Mouse (Mus musculus): ENCODE results near the gene BC030870. TPM values are rescaled to one million over a fixed set of nuclear protein-coding genes. Genes with fewer than 3 reads are reported as not detected.
"Not testable (repeated sequence)": the region's sequence is repeated elsewhere in the genome, so short reads cannot be mapped to it uniquely, and the experiment has no call there.

Gene BC030870
- not detected in 2 replicates for polyA plus RNA-seq (2014; fragmentation: Nextera tagmentation; extraction: Ambion mirVana)

DNA sequence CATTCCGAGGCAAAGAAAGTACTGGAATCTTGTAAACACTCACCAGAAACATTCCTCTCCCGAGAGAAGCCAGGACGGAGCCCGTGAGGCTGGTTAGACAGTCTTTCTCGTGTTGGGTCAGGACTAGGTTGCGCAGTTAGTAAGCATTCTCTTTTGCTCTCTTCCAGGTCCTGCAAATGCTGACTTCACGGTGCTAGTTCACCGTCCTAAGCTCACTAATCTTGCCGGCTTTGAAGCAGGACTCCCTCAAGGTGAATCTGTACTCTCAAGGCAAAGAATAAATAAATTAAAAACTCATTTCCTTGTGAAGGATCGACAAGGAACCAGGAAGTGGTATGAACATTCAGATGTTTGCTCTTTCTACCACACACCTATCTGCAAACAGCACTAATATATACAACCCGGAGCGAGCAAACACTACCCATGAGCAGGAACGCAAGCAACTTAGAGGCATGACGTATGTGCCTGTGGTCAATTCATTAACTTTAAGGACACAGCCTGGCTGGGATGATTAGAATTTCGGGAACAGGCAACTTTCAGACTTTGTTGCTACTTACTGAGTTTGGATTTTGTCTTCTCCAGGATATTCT, at the start of gene BC030870:
TSS of gene BC030870 (minus strand) at position 365 of the 590 bp plus-strand sequence.
- no peak for DNase-seq (ENCODE audit: low spot score)
- Histone ChIP-seq H3K27me3 (replicated peaks; ENCODE audit: control insufficient read depth, insufficient read depth, low read length) (no peaks in the 10 kb centered on the region), H3K4me2 (no peak within 1 kb of the TSS), H3K9ac (ENCODE audit: low read depth, low read length) (no peak within 1 kb of the TSS), H3K36me3 (ENCODE audit: control insufficient read depth, insufficient read depth, low read length) (no peaks in the 10 kb centered on the region), H3K9me3 (ENCODE audit: control insufficient read depth, low read length) (no peaks in the 10 kb centered on the region), H3K4me3 (ENCODE audit: low read depth, low read length) (no peak within 1 kb of the TSS), H3K27ac (ENCODE audit: low read depth, low read length) (no peak within 1 kb of the TSS), H3K4me1 (replicated peaks; ENCODE audit: control insufficient read depth, insufficient read depth, low read length) (no peaks in the 10 kb centered on the region)
- 71% methylated on average over 15 of the region's 15 CpGs for WGBS
- ATAC-seq (replicated peaks; ENCODE audit: low FRiP score) = no peak

DNA sequence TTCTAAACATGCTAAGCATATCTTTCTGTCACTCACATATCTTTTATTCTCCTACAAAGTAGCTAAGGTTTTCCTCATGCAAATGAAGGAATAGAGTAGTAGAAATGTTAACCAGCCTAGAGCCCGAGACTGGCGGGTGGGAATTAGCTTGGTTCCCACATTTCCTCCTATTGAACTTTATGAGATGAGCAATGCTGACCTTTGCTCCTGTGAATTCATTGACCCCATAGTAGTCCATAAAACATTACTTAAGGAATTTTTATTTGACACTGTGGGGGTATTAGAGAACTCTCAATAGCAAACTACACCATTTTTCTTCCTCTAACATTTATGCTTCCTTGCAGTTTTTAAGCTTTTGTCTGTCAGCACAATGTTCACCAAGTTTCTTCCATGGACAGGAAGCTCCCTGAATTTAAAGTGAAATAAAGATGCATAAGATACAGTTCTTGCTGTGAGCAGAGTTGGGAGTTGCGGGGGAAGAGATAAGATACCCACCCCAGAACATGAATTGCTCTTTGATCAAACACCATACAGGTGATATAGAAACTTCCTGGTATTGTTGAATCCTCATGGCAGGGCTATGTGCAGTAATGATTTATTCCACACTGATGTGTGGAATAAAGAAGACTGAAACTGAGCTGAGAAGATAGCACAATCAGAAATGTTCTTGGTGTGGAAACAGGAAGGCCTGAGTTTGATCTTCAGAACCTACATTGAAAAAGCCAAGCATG, 45.5 kb upstream of the BC030870 start:
- WGBS = 74% methylated on average over 3 of the region's 3 CpGs
- no peak overlapping the region for H3K27ac ChIP-seq (ENCODE audit: low read depth, low read length)
- ATAC-seq (replicated peaks; ENCODE audit: low FRiP score) (no peak), DNase-seq (ENCODE audit: low spot score) (no peak)
- no peaks in the 10 kb centered on the region for H3K4me1 ChIP-seq (replicated peaks; ENCODE audit: control insufficient read depth, insufficient read depth, low read length)
- no peak overlapping the region for H3K4me3 ChIP-seq (ENCODE audit: low read depth, low read length)
- no peaks in the 10 kb centered on the region for H3K36me3 ChIP-seq (ENCODE audit: control insufficient read depth, insufficient read depth, low read length)
- H3K4me2 ChIP-seq = no peak overlapping the region
- no peaks in the 10 kb centered on the region for H3K27me3 ChIP-seq (replicated peaks; ENCODE audit: control insufficient read depth, insufficient read depth, low read length)
- no peaks in the 10 kb centered on the region for H3K9me3 ChIP-seq (ENCODE audit: control insufficient read depth, low read length)
- no peak overlapping the region for H3K9ac ChIP-seq (ENCODE audit: low read depth, low read length)

DNA sequence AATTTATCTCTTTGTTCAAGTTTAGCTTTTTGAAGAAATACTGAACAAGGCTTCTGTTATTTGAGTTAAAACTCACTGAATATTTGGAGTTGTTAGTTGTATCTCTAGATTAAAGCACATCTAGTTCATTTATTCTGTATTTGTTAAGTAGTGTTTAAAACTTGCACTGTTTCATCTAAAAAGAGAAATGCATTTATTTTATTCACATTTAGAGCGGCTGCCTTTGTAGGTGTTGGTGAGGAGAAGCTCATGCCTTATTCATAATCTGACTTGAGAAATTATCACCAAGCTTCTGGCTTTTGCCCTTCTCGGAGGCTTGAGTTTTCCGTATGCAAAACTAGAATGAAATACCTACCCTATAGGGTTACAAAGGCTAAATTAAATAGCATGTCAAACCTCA, 39.8 kb upstream of the BC030870 start:
- H3K4me3 ChIP-seq (ENCODE audit: low read depth, low read length) = no peak overlapping the region
- WGBS = 84% methylated on average over 3 of the region's 3 CpGs
- H3K4me2 ChIP-seq = no peak overlapping the region
- H3K4me1 ChIP-seq (replicated peaks; ENCODE audit: control insufficient read depth, insufficient read depth, low read length) = no peaks in the 10 kb centered on the region
- no peaks in the 10 kb centered on the region for H3K9me3 ChIP-seq (ENCODE audit: control insufficient read depth, low read length)
- H3K36me3 ChIP-seq (ENCODE audit: control insufficient read depth, insufficient read depth, low read length) = no peaks in the 10 kb centered on the region
- H3K27ac ChIP-seq (ENCODE audit: low read depth, low read length) = no peak overlapping the region
- H3K9ac ChIP-seq (ENCODE audit: low read depth, low read length) = no peak overlapping the region
- H3K27me3 ChIP-seq (replicated peaks; ENCODE audit: control insufficient read depth, insufficient read depth, low read length) = no peaks in the 10 kb centered on the region
- ATAC-seq (replicated peaks; ENCODE audit: low FRiP score) = no peak
- no peak for DNase-seq (ENCODE audit: low spot score)

DNA sequence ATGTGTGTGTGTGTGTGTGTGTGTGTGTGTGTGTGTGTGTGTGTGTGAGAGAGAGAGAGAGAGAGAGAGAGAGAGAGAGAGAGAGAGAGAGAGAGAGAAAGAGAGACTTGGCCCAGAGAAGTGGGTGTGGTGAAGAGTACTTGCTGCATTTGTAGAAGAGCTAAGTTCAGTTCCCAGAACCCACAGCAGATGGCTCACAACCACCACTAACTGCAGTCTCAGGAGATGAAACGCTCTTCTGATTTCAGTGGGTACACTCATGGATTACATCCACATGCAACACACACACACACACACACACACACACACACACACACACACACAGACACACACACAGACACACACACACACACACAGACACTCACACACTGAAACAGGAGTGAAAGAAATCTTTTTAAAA, 31.3 kb upstream of the BC030870 start:
- ATAC-seq (replicated peaks; ENCODE audit: low FRiP score); H3K4me2 ChIP-seq; H3K4me1 ChIP-seq (replicated peaks; ENCODE audit: control insufficient read depth, insufficient read depth, low read length); H3K36me3 ChIP-seq (ENCODE audit: control insufficient read depth, insufficient read depth, low read length); H3K27ac ChIP-seq (ENCODE audit: low read depth, low read length); DNase-seq (ENCODE audit: low spot score); H3K9ac ChIP-seq (ENCODE audit: low read depth, low read length); H3K9me3 ChIP-seq (ENCODE audit: control insufficient read depth, low read length); H3K27me3 ChIP-seq (replicated peaks; ENCODE audit: control insufficient read depth, insufficient read depth, low read length); H3K4me3 ChIP-seq (ENCODE audit: low read depth, low read length): not testable (repeated sequence)
- 71% methylated on average over 1 of the region's 1 CpGs for WGBS

DNA sequence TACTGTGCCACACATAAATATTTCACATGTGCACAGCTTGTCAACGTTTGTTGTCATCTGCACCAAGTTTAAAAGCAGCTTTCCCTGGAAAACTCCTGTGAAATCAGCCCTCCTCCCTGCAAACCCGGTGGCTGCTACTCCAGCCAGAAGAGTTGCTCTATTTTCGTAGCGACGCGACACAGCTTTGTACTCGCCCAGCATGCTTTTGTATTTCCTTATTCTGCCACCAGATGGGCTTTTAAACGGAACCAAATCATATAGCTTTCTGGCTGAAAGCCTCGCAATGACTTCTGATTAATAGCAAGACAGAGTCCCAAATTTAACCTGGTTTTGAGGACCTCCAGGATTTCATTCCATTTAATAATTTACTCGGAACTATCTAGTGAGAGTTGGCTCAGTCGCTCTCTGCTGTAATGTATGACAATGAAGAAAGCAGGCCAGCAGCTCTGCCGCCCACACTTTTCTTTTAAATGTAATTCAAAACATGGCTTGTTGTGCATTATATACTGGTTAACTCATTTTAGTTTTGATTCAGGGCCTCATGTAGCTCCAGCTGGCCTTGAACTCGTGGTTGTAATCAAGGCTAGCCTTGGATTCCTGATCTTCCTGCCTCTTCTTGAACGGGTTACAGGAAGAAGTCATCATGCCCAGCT, 29.9 kb upstream of the BC030870 start:
- Histone ChIP-seq H3K4me3 (ENCODE audit: low read depth, low read length) (no peak overlapping the region), H3K36me3 (ENCODE audit: control insufficient read depth, insufficient read depth, low read length) (no peaks in the 10 kb centered on the region), H3K27me3 (replicated peaks; ENCODE audit: control insufficient read depth, insufficient read depth, low read length) (no peaks in the 10 kb centered on the region), H3K4me1 (replicated peaks; ENCODE audit: control insufficient read depth, insufficient read depth, low read length) (no peaks in the 10 kb centered on the region), H3K9me3 (ENCODE audit: control insufficient read depth, low read length) (no peaks in the 10 kb centered on the region), H3K27ac (ENCODE audit: low read depth, low read length) (no peak overlapping the region), H3K4me2 (no peak overlapping the region), H3K9ac (ENCODE audit: low read depth, low read length) (no peak overlapping the region)
- ATAC-seq (replicated peaks; ENCODE audit: low FRiP score) = no peak
- WGBS = 74% methylated on average over 14 of the region's 14 CpGs
- DNase-seq (ENCODE audit: low spot score) = no peak

DNA sequence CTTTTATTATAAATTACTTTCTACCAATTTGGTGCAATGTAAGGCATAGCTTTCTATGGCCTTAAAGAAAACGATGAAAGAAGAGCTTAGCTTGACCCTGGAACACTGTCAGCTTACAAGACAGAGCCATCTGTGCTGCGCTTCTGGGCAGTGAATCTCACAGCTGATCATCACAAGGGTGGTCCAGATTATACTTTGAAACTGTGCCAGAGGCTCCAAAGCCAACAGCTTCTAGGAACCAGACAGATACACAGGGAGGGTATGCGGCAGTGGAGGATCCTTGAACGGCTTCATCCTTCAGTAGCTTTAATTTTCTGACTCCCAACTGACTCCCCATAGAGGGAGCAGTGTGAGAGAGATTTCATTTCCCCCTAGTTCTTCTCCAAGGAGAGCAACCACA, 28.5 kb upstream of the BC030870 start:
- no peaks in the 10 kb centered on the region for H3K27me3 ChIP-seq (replicated peaks; ENCODE audit: control insufficient read depth, insufficient read depth, low read length)
- no peak overlapping the region for H3K4me3 ChIP-seq (ENCODE audit: low read depth, low read length)
- H3K4me2 ChIP-seq = no peak overlapping the region
- H3K4me1 ChIP-seq (replicated peaks; ENCODE audit: control insufficient read depth, insufficient read depth, low read length) = no peaks in the 10 kb centered on the region
- no peak overlapping the region for H3K9ac ChIP-seq (ENCODE audit: low read depth, low read length)
- H3K27ac ChIP-seq (ENCODE audit: low read depth, low read length) = no peak overlapping the region
- ATAC-seq (replicated peaks; ENCODE audit: low FRiP score) = no peak
- no peaks in the 10 kb centered on the region for H3K9me3 ChIP-seq (ENCODE audit: control insufficient read depth, low read length)
- WGBS = 87% methylated on average over 4 of the region's 4 CpGs
- no peaks in the 10 kb centered on the region for H3K36me3 ChIP-seq (ENCODE audit: control insufficient read depth, insufficient read depth, low read length)
- DNase-seq (ENCODE audit: low spot score) = no peak

DNA sequence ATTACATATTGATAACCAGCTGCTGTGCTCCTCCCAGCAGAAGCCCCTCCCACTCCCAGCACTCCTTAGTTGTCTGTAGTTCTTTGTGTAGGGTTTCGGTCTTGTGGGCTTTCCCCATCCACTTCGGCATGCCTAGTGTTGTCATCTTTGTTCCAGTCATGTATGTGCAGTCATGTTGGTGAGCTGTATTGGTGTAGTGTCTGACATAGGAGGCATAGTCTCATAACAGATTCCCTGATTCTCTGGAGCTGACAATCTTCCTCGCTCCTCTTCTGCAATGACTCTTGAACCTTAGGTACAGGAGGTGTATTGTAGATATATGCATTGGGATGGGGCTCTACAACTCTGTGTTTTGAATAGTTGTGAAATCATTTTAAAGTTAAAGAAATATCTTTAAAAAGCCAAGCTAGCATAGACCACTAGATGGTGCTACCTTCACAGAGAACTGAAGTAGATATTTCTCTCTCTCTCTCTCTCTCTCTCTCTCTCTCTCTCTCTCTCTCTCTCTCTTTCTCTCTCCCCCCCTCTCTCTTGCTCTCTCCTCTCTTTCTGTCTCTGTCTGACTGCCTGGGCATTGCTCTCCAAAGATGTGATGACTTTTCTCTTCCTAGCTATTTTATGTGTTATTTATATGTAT, 9.6 kb upstream of the BC030870 start:
- H3K4me2 ChIP-seq = no peak overlapping the region
- DNase-seq (ENCODE audit: low spot score) (no peak), ATAC-seq (replicated peaks; ENCODE audit: low FRiP score) (no peak)
- H3K27ac ChIP-seq (ENCODE audit: low read depth, low read length) = no peak overlapping the region
- H3K4me1 ChIP-seq (replicated peaks; ENCODE audit: control insufficient read depth, insufficient read depth, low read length) = no peaks in the 10 kb centered on the region
- no peaks in the 10 kb centered on the region for H3K9me3 ChIP-seq (ENCODE audit: control insufficient read depth, low read length)
- no peak overlapping the region for H3K4me3 ChIP-seq (ENCODE audit: low read depth, low read length)
- no peaks in the 10 kb centered on the region for H3K27me3 ChIP-seq (replicated peaks; ENCODE audit: control insufficient read depth, insufficient read depth, low read length)
- H3K36me3 ChIP-seq (ENCODE audit: control insufficient read depth, insufficient read depth, low read length) = no peaks in the 10 kb centered on the region
- H3K9ac ChIP-seq (ENCODE audit: low read depth, low read length) = no peak overlapping the region
- WGBS = 66% methylated on average over 3 of the region's 3 CpGs

DNA sequence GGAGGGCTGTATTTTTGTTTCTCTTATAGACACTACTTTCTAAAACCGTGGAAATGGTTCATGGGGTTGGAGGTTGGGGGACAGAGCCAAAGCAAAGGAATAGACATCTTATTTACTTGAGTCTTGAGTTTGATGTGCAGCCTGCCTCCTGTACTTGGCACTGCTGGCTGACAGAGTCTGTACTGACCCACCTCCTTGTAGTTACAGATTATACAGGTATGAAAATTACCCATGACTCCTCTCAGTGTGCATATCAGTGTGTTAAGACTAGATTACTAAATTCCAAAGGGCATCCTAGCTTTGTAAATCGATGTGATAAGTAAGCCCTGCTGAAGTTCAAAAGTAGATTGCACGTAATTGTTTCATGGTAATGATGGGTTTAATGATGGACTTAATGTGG, 2.9 kb downstream of the BC030870 start:
- H3K9me3 ChIP-seq (ENCODE audit: control insufficient read depth, low read length) = no peaks in the 10 kb centered on the region
- no peaks in the 10 kb centered on the region for H3K27me3 ChIP-seq (replicated peaks; ENCODE audit: control insufficient read depth, insufficient read depth, low read length)
- no peak overlapping the region for H3K9ac ChIP-seq (ENCODE audit: low read depth, low read length)
- DNase-seq (ENCODE audit: low spot score) = no peak
- no peaks in the 10 kb centered on the region for H3K36me3 ChIP-seq (ENCODE audit: control insufficient read depth, insufficient read depth, low read length)
- ATAC-seq (replicated peaks; ENCODE audit: low FRiP score) = no peak
- WGBS = 76% methylated on average over 3 of the region's 3 CpGs
- no peak overlapping the region for H3K4me3 ChIP-seq (ENCODE audit: low read depth, low read length)
- no peak overlapping the region for H3K27ac ChIP-seq (ENCODE audit: low read depth, low read length)
- no peak overlapping the region for H3K4me2 ChIP-seq
- no peaks in the 10 kb centered on the region for H3K4me1 ChIP-seq (replicated peaks; ENCODE audit: control insufficient read depth, insufficient read depth, low read length)

Data from liver, embryonic 11.5 days (tissue).